Mouse (Mus musculus) embryo, embryonic 10 days (tissue): Measurements from ENCODE around the gene Vwa8.
A peak's percentile ranks its signal among the peaks of the same experiment; 100 is the strongest.

Source experiments
- DNase-seq: peaks from one replicate; pipeline ENCODE4 v3.0.0-alpha.2; 2015; ENCODE audit warnings: low spot score

Gene Vwa8

GRCm38 (mm10) chr14:79183261-79183660 lies 334.4 kb downstream of the Vwa8 start:
- DNase-seq, result no peak

GRCm38 (mm10) chr14:79184071-79184470 lies 335.2 kb downstream of the Vwa8 start:
- no peak for DNase-seq

GRCm38 (mm10) chr14:79185018-79185685 lies 336.3 kb downstream of the Vwa8 start:
- DNase-seq, result no peak

GRCm38 (mm10) chr14:79186976-79187375 lies 338.1 kb downstream of the Vwa8 start:
- no peak for DNase-seq

GRCm38 (mm10) chr14:79196711-79197110 lies 347.9 kb downstream of the Vwa8 start:
- no peak for DNase-seq

- no peak for DNase-seq
Observed at GRCm38 (mm10) chr14:79198066-79198465, 349.2 kb downstream of the Vwa8 start.

GRCm38 (mm10) chr14:79200133-79200891 lies 351.5 kb downstream of the Vwa8 start:
- no peak for DNase-seq

GRCm38 (mm10) chr14:79200892-79201285 lies 352.0 kb downstream of the Vwa8 start:
- DNase-seq, result no peak

GRCm38 (mm10) chr14:79202722-79203362 lies 354.0 kb downstream of the Vwa8 start:
- DNase-seq, result no peak

GRCm38 (mm10) chr14:79203496-79204158 lies 354.8 kb downstream of the Vwa8 start:
- peak; percentile 87 for DNase-seq

GRCm38 (mm10) chr14:79204866-79205265 lies 356.0 kb downstream of the Vwa8 start:
- DNase-seq, result no peak

- DNase-seq, result peak; percentile 49
Observed at GRCm38 (mm10) chr14:79206210-79206609, 357.4 kb downstream of the Vwa8 start.

- no peak for DNase-seq
Observed at GRCm38 (mm10) chr14:79208468-79208867, 359.6 kb downstream of the Vwa8 start.

- DNase-seq, result no peak
Observed at GRCm38 (mm10) chr14:79209813-79210212, 361.0 kb downstream of the Vwa8 start.

GRCm38 (mm10) chr14:79212380-79212991 lies 363.6 kb downstream of the Vwa8 start:
- DNase-seq, result no peak

GRCm38 (mm10) chr14:79214129-79214528 lies 365.3 kb downstream of the Vwa8 start:
- DNase-seq, result no peak

GRCm38 (mm10) chr14:79214660-79215249 lies 365.9 kb downstream of the Vwa8 start:
- DNase-seq, result no peak

GRCm38 (mm10) chr14:79216366-79216765 lies 367.5 kb downstream of the Vwa8 start:
- no peak for DNase-seq

GRCm38 (mm10) chr14:79223431-79224036 lies 374.7 kb downstream of the Vwa8 start:
- no peak for DNase-seq

- DNase-seq, result no peak
Observed at GRCm38 (mm10) chr14:79225458-79225857, 376.6 kb downstream of the Vwa8 start.

GRCm38 (mm10) chr14:79226056-79226455 lies 377.2 kb downstream of the Vwa8 start:
- DNase-seq, result no peak
